Mouse (Mus musculus) limb, embryonic 10.5 days (tissue): ENCODE measurements around the gene Foxn2. TPM values are rescaled to one million over a fixed set of nuclear protein-coding genes. Genes with fewer than 3 reads are reported as not detected.

ENCODE experiments used
- DNase-seq: peaks from one replicate; pipeline ENCODE4 v3.0.0-alpha.2; 2017; ENCODE audit warnings: low spot score
- H3K27ac ChIP-seq: fragments of 300-500 bp; sonication (generic); 2 replicates; pipeline ENCODE4 v1.5.1; 2016; ENCODE audit warnings: mild to moderate bottlenecking
- H3K27me3 ChIP-seq: fragments of 300-500 bp; sonication (generic); 2 replicates; pipeline ENCODE4 v1.6.1; 2016; ENCODE audit warnings: low read depth, mild to moderate bottlenecking; ENCODE audit not compliant: poor library complexity, severe bottlenecking
- H3K36me3 ChIP-seq: fragments of 300-500 bp; sonication (generic); 2 replicates; pipeline ENCODE4 v1.6.1; 2016; ENCODE audit warnings: mild to moderate bottlenecking, moderate library complexity
- H3K4me1 ChIP-seq: fragments of 300-500 bp; sonication (generic); 2 replicates; pipeline ENCODE4 v1.6.1; 2016
- H3K4me3 ChIP-seq: fragments of 300-500 bp; sonication (generic); 2 replicates; pipeline ENCODE4 v1.5.1; 2016; ENCODE audit warnings: mild to moderate bottlenecking, moderate library complexity
- H3K9me3 ChIP-seq: fragments of 300-500 bp; sonication (generic); replicated peaks from 2 replicates; pipeline ENCODE4 v1.6.1; 2016; ENCODE audit warnings: mild to moderate bottlenecking
- WGBS: fragments of 180-500 bp; shearing (Covaris S2); methylation state at CpG from one replicate; pipeline ENCODE4 v1.1.7; 2016; 5-methylcytosine and 5-hydroxymethylcytosine counted together
- polyA plus RNA-seq: library from polyadenylated mRNA; unstranded; fragments of >200 nt; fragmentation: Nextera tagmentation; extraction: Ambion mirVana; gene quantifications from 2 replicates; pipeline ENCODE4 v1.2.1, GENCODE M21; 2016

The Foxn2 gene
- 14.3 and 16.2 TPM in 2 replicates for polyA plus RNA-seq

- no peaks in the 10 kb centered on the region for H3K27me3 ChIP-seq
- H3K36me3 ChIP-seq = no peaks in the 10 kb centered on the region
- no peaks in the 10 kb centered on the region for H3K9me3 ChIP-seq
- WGBS = under 1% methylated on average over 75 of the region's 93 CpGs
- DNase-seq = peak; percentile 99
- peak within 1 kb of the TSS; percentile 93 for H3K4me3 ChIP-seq
- H3K27ac ChIP-seq = peak within 1 kb of the TSS; percentile 97
- H3K4me1 ChIP-seq = peaks cover 7% of the 10 kb centered on the region; the same call in 1 of the 2 replicates
These were observed at the start of gene Foxn2 for GRCm38 (mm10) chr17:88440285-88441000. Gene Foxn2 (plus strand): TSS chr17:88440711.

GRCm38 (mm10) chr17:88397501-88397900 is 43.0 kb upstream of the Foxn2 start:
- Histone ChIP-seq H3K9me3 (no peaks in the 10 kb centered on the region), H3K36me3 (no peaks in the 10 kb centered on the region), H3K4me3 (no peak overlapping the region), H3K4me1 (no peaks in the 10 kb centered on the region; the same call in 1 of the 2 replicates), H3K27me3 (no peaks in the 10 kb centered on the region), H3K27ac (no peak overlapping the region)
- WGBS = 84% methylated on average over 6 of the region's 6 CpGs
- DNase-seq = peak; percentile 11

GRCm38 (mm10) chr17:88398090-88398489 is 42.4 kb upstream of the Foxn2 start:
- Histone ChIP-seq H3K9me3 (no peaks in the 10 kb centered on the region), H3K27ac (no peak overlapping the region), H3K4me3 (no peak overlapping the region), H3K27me3 (peaks cover 3% of the 10 kb centered on the region), H3K36me3 (no peaks in the 10 kb centered on the region), H3K4me1 (no peaks in the 10 kb centered on the region; the same call in 1 of the 2 replicates)
- 96% methylated on average over 6 of the region's 6 CpGs for WGBS
- peak; percentile 12 for DNase-seq

- H3K4me3 ChIP-seq = no peak overlapping the region
- H3K27me3 ChIP-seq = peaks cover 11% of the 10 kb centered on the region
- no peaks in the 10 kb centered on the region; the same call in 1 of the 2 replicates for H3K4me1 ChIP-seq
- 71% methylated on average over 4 of the region's 4 CpGs for WGBS
- H3K27ac ChIP-seq = no peak overlapping the region
- no peaks in the 10 kb centered on the region for H3K9me3 ChIP-seq
- no peaks in the 10 kb centered on the region for H3K36me3 ChIP-seq
- DNase-seq = peak; percentile 20
These were observed 41.7 kb upstream of the Foxn2 start for GRCm38 (mm10) chr17:88398854-88399253.

- WGBS = 81% methylated on average over 6 of the region's 6 CpGs
- H3K27ac ChIP-seq = no peak overlapping the region
These were observed 40.4 kb upstream of the Foxn2 start for GRCm38 (mm10) chr17:88400122-88400521.

GRCm38 (mm10) chr17:88400702-88401475 is 39.6 kb upstream of the Foxn2 start:
- no peak for DNase-seq
- H3K36me3 ChIP-seq = no peaks in the 10 kb centered on the region
- no peak overlapping the region for H3K27ac ChIP-seq
- H3K4me3 ChIP-seq = no peak overlapping the region
- peaks cover 26% of the 10 kb centered on the region for H3K27me3 ChIP-seq
- 75% methylated on average over 15 of the region's 15 CpGs for WGBS
- H3K4me1 ChIP-seq = no peaks in the 10 kb centered on the region; the same call in 1 of the 2 replicates
- H3K9me3 ChIP-seq = no peaks in the 10 kb centered on the region

More at GRCm38 (mm10) chr17:88400122-88400521, 40.4 kb upstream of the Foxn2 start:
- Histone ChIP-seq H3K4me3 (no peak overlapping the region), H3K9me3 (no peaks in the 10 kb centered on the region), H3K4me1 (no peaks in the 10 kb centered on the region; the same call in 1 of the 2 replicates), H3K27me3 (peaks cover 23% of the 10 kb centered on the region), H3K36me3 (no peaks in the 10 kb centered on the region)
- peak; percentile 23 for DNase-seq

GRCm38 (mm10) chr17:88403269-88403668 is 37.2 kb upstream of the Foxn2 start:
- H3K27ac ChIP-seq = no peak overlapping the region
- no peak for DNase-seq
- no peaks in the 10 kb centered on the region for H3K9me3 ChIP-seq
- no peaks in the 10 kb centered on the region; the same call in 1 of the 2 replicates for H3K4me1 ChIP-seq
- peaks cover 26% of the 10 kb centered on the region for H3K27me3 ChIP-seq
- H3K4me3 ChIP-seq = no peak overlapping the region
- WGBS = 84% methylated on average over 6 of the region's 6 CpGs
- no peaks in the 10 kb centered on the region for H3K36me3 ChIP-seq

GRCm38 (mm10) chr17:88404471-88404870 is 36.0 kb upstream of the Foxn2 start:
- Histone ChIP-seq H3K36me3 (no peaks in the 10 kb centered on the region), H3K4me1 (no peaks in the 10 kb centered on the region; the same call in 1 of the 2 replicates), H3K27ac (no peak overlapping the region), H3K27me3 (peaks cover 26% of the 10 kb centered on the region), H3K9me3 (no peaks in the 10 kb centered on the region), H3K4me3 (no peak overlapping the region)
- DNase-seq = no peak
- WGBS = 3% methylated on average over 6 of the region's 6 CpGs

GRCm38 (mm10) chr17:88405076-88405475 is 35.4 kb upstream of the Foxn2 start:
- Histone ChIP-seq H3K4me3 (peak overlapping the region; percentile 26), H3K27ac (no peak overlapping the region)
- DNase-seq = peak; percentile 34

GRCm38 (mm10) chr17:88409706-88410105 is 30.8 kb upstream of the Foxn2 start:
- Histone ChIP-seq H3K27me3 (peaks cover 7% of the 10 kb centered on the region; the same call in 1 of the 2 replicates), H3K27ac (no peak overlapping the region), H3K4me1 (no peaks in the 10 kb centered on the region), H3K9me3 (no peaks in the 10 kb centered on the region), H3K36me3 (no peaks in the 10 kb centered on the region), H3K4me3 (no peak overlapping the region)
- WGBS = 82% methylated on average over 3 of the region's 3 CpGs
- no peak for DNase-seq

More at GRCm38 (mm10) chr17:88405076-88405475, 35.4 kb upstream of the Foxn2 start:
- no peaks in the 10 kb centered on the region; the same call in 1 of the 2 replicates for H3K4me1 ChIP-seq
- WGBS = 37% methylated on average over 19 of the region's 19 CpGs
- H3K36me3 ChIP-seq = no peaks in the 10 kb centered on the region
- H3K27me3 ChIP-seq = peaks cover 26% of the 10 kb centered on the region
- H3K9me3 ChIP-seq = no peaks in the 10 kb centered on the region

- Histone ChIP-seq H3K36me3 (no peaks in the 10 kb centered on the region), H3K9me3 (no peaks in the 10 kb centered on the region), H3K27ac (no peak overlapping the region), H3K4me3 (no peak overlapping the region), H3K4me1 (no peaks in the 10 kb centered on the region), H3K27me3 (no peaks in the 10 kb centered on the region)
- DNase-seq = no peak
- 86% methylated on average over 1 of the region's 1 CpGs for WGBS
These were observed 27.2 kb upstream of the Foxn2 start for GRCm38 (mm10) chr17:88413155-88413836.

- no peak for DNase-seq
- Histone ChIP-seq H3K4me1 (no peaks in the 10 kb centered on the region), H3K4me3 (no peak overlapping the region), H3K27ac (no peak overlapping the region), H3K36me3 (no peaks in the 10 kb centered on the region), H3K9me3 (no peaks in the 10 kb centered on the region), H3K27me3 (no peaks in the 10 kb centered on the region)
- 83% methylated on average over 4 of the region's 4 CpGs for WGBS
These were observed 20.1 kb upstream of the Foxn2 start for GRCm38 (mm10) chr17:88420426-88420825.
